In genomic region chr5:8675262-8675951, GRCm38 (mm10) we compare ENCODE assay signal across 14 mouse cellular contexts. TPM values are rescaled to one million over a fixed set of nuclear protein-coding genes. Genes with fewer than 3 reads are reported as not detected.
A peak's percentile ranks its signal among the peaks of the same experiment; 100 is the strongest.
DNase-seq lines count a peak whose midpoint lies in the region; ATAC-seq and TF ChIP-seq lines count a peak whose summit lies in the region.
"Had no signal": no experiment of that assay in that cellular context is flagged by ENCODE, and none has a peak within 500 bp of the region (broad histone marks: within the 10 kb centered on the region; RNA-seq: fewer than 3 reads in every experiment).

No protein-coding gene starts in this region.

- H3K4me1 ChIP-seq in forebrain, postnatal 0 days (ENCODE audit: insufficient read depth), result no peaks in the 10 kb centered on the region
- H3K4me1 ChIP-seq: midbrain, embryonic 13.5 days had no signal

- H3K9ac ChIP-seq in forebrain, postnatal 0 days, result no peak overlapping the region
- H3K9ac ChIP-seq: lung, embryonic 14.5 days; midbrain, embryonic 13.5 days had no signal

- no peaks in the 10 kb centered on the region for H3K27me3 ChIP-seq in forebrain, postnatal 0 days (ENCODE audit: insufficient read depth, low read length)
- H3K27me3 ChIP-seq: midbrain, embryonic 13.5 days had no signal

- ATAC-seq in CD4-positive, CD25-positive, alpha-beta regulatory T cell, adult 4 months, result peak; percentile 91
- peak; percentile 95 for ATAC-seq in neutrophil, adult 5-6 weeks (ENCODE audit: extremely low read depth, insufficient number of reproducible peaks, low FRiP score, poor library complexity, severe bottlenecking)
- ATAC-seq in forebrain, postnatal 0 days, result no peak
- ATAC-seq: midbrain, embryonic 13.5 days had no signal

- WGBS in forebrain, postnatal 0 days, result 90% methylated on average over 6 of the region's 6 CpGs

- H3K36me3 ChIP-seq in forebrain, postnatal 0 days (ENCODE audit: insufficient read depth), result no peaks in the 10 kb centered on the region
- H3K36me3 ChIP-seq: midbrain, embryonic 13.5 days had no signal

- no peak overlapping the region for H3K4me2 ChIP-seq in forebrain, postnatal 0 days (ENCODE audit: low read depth)
- H3K4me2 ChIP-seq: lung, embryonic 14.5 days; midbrain, embryonic 13.5 days had no signal

- H3K27ac ChIP-seq in forebrain, postnatal 0 days (ENCODE audit: low read depth, low read length), result no peak overlapping the region
- H3K27ac ChIP-seq: midbrain, embryonic 13.5 days had no signal

- no peak overlapping the region for H3K4me3 ChIP-seq in forebrain, postnatal 0 days (ENCODE audit: low read depth, low read length)
- H3K4me3 ChIP-seq: midbrain, embryonic 13.5 days had no signal

- DNase-seq in lung, postnatal 25 days (ENCODE audit: low spot score), result peak; percentile 41
- no peak for DNase-seq in lung, adult 18-20 months
- DNase-seq in forelimb bud, embryonic 11.5 days (ENCODE audit: low read depth, low spot score), result peak; percentile 24
- no peak for DNase-seq in c-Kit-positive CD71-positive TER-119-positive erythroid progenitor cells, embryonic 14.5 days (ENCODE audit: low spot score)
- no peak for DNase-seq in cerebellum, adult 11 months
- no peak for DNase-seq in forebrain, postnatal 0 days
- DNase-seq: cerebellum, postnatal 36 days; heart, adult 11 months; heart, postnatal 4 days; kidney, adult 18-20 months; lung, embryonic 14.5 days had no signal

- TF ChIP-seq CTCF in forebrain, postnatal 0 days (IDR thresholded peaks at IDR 0.05; ENCODE audit: low read depth), result no peak

- H3K9me3 ChIP-seq in forebrain, postnatal 0 days (ENCODE audit: low read length), result no peaks in the 10 kb centered on the region
- H3K9me3 ChIP-seq: midbrain, embryonic 13.5 days had no signal

RNA-seq across cellular contexts. Expression of gene Abcb1a, which starts 15.5 kb away (rescaled TPM):
- 10 to 100 TPM; 32.0 to 53.2 TPM for polyA plus RNA-seq in CD4-positive, CD25-positive, alpha-beta regulatory T cell, adult 4 months (2017; shearing (Covaris generic))
- total RNA-seq in neutrophil, adult 5-6 weeks (2017), result 0.98 and 2.8 TPM in 2 replicates
- total RNA-seq in forebrain, postnatal 0 days (2014; rRNA removed), result 4.8 and 7.6 TPM in 2 replicates
- 1.9 and 2.2 TPM in 2 replicates for polyA plus RNA-seq in forebrain, postnatal 0 days (2015; fragmentation: Nextera tagmentation; extraction: Ambion mirVana)

RNA-seq across cellular contexts. Expression of gene Rundc3b, which starts 52.7 kb away (rescaled TPM):
- polyA plus RNA-seq in CD4-positive, CD25-positive, alpha-beta regulatory T cell, adult 4 months (2017; shearing (Covaris generic)), result 1 to 10 TPM; 3.9 to 4.1 TPM
- total RNA-seq in neutrophil, adult 5-6 weeks (2017), result 0.93 and 0.98 TPM in 2 replicates
- total RNA-seq in forebrain, postnatal 0 days (2014; rRNA removed), result 74.2 and 76.7 TPM in 2 replicates
- polyA plus RNA-seq in forebrain, postnatal 0 days (2015; fragmentation: Nextera tagmentation; extraction: Ambion mirVana), result 27.0 and 34.1 TPM in 2 replicates

Comparison
In these comparisons a context has a peak if more than half of its experiments do, and no peak if none do; other contexts are left out.
1. DNase-seq: peak in lung, postnatal 25 days (single experiment) and forelimb bud, embryonic 11.5 days (single experiment); none in lung, adult 18-20 months (0 of 2), c-Kit-positive CD71-positive TER-119-positive erythroid progenitor cells, embryonic 14.5 days (single experiment), cerebellum, adult 11 months (single experiment) and forebrain, postnatal 0 days (single experiment).
2. RNA of gene Rundc3b, which starts 52.7 kb away (total RNA-seq): 74.2 to 76.7 TPM in forebrain, postnatal 0 days; 0.93 to 0.98 TPM in neutrophil, adult 5-6 weeks; every median in the first group is over 10 times any median in the second.